ENCODE assay signal across 20 mouse cellular contexts in genomic region chr11:119825783-119826182, GRCm38 (mm10).
DNase-seq lines count a peak whose midpoint lies in the region; ATAC-seq lines count a peak whose summit lies in the region.
"Had no signal": no experiment of that assay in that cellular context is flagged by ENCODE, and none has a peak within 500 bp of the region (broad histone marks: within the 10 kb centered on the region; RNA-seq: fewer than 3 reads in every experiment).

No protein-coding gene starts in this region.

- H3K27me3 ChIP-seq in midbrain, embryonic 11.5 days (ENCODE audit: control insufficient read depth, insufficient read depth, low read length), result no peaks in the 10 kb centered on the region
- H3K27me3 ChIP-seq in midbrain, embryonic 15.5 days (replicated peaks), result no peaks in the 10 kb centered on the region
- H3K27me3 ChIP-seq: embryonic facial prominence, embryonic 13.5 days; hindbrain, embryonic 15.5 days; limb, embryonic 13.5 days; stomach, embryonic 15.5 days had no signal

- no peak overlapping the region for H3K9ac ChIP-seq in midbrain, embryonic 11.5 days (ENCODE audit: low read length)
- no peak overlapping the region for H3K9ac ChIP-seq in midbrain, embryonic 15.5 days
- H3K9ac ChIP-seq: embryonic facial prominence, embryonic 13.5 days; forebrain, postnatal 0 days; hindbrain, embryonic 15.5 days; limb, embryonic 13.5 days; liver, embryonic 14.5 days; stomach, embryonic 15.5 days had no signal

- no peak for ATAC-seq in cerebellum, adult (ENCODE audit: insufficient number of reproducible peaks, low FRiP score, low TSS enrichment)
- ATAC-seq in midbrain, embryonic 11.5 days (ENCODE audit: low FRiP score), result no peak
- no peak for ATAC-seq in midbrain, embryonic 15.5 days (replicated peaks)
- ATAC-seq in inflammation-experienced regulatory T-cells, adult 6 months, result no peak
- ATAC-seq: CD4-positive, CD25-positive, alpha-beta regulatory T cell, adult 4 months; forebrain, postnatal 0 days; intestine, postnatal 0 days had no signal

- H3K4me3 ChIP-seq in midbrain, embryonic 11.5 days (ENCODE audit: low read depth, low read length), result no peak overlapping the region
- no peak overlapping the region for H3K4me3 ChIP-seq in midbrain, embryonic 15.5 days
- H3K4me3 ChIP-seq in macrophage (ENCODE audit: inconsistent target), result no peak overlapping the region
- H3K4me3 ChIP-seq: embryonic facial prominence, embryonic 13.5 days; hindbrain, embryonic 15.5 days; limb, embryonic 13.5 days; myocyte; stomach, embryonic 15.5 days had no signal

- H3K36me3 ChIP-seq in midbrain, embryonic 11.5 days (ENCODE audit: control insufficient read depth, insufficient read depth, low read length), result 0 out of 2 replicates have a peak, but pooled peaks cover 2% of the 10 kb centered on the region
- H3K36me3 ChIP-seq in midbrain, embryonic 15.5 days (replicated peaks), result no peaks in the 10 kb centered on the region
- H3K36me3 ChIP-seq in macrophage (ENCODE audit: inconsistent target), result peaks cover 16% of the 10 kb centered on the region; the same call in 1 of the 2 replicates

- 97% methylated on average over 6 of the region's 6 CpGs for WGBS in midbrain, embryonic 11.5 days
- WGBS in midbrain, embryonic 15.5 days, result 94% methylated on average over 6 of the region's 6 CpGs
- 61% methylated on average over 6 of the region's 6 CpGs for WGBS in macrophage (ENCODE audit: missing documents)

- H3K79me2 ChIP-seq in macrophage (ENCODE audit: inconsistent target), result no peaks in the 10 kb centered on the region

- no peaks in the 10 kb centered on the region for H3K9me3 ChIP-seq in midbrain, embryonic 11.5 days (ENCODE audit: control insufficient read depth, low read length)
- no peaks in the 10 kb centered on the region for H3K9me3 ChIP-seq in midbrain, embryonic 15.5 days
- H3K9me3 ChIP-seq: embryonic facial prominence, embryonic 13.5 days; hindbrain, embryonic 15.5 days; limb, embryonic 13.5 days; stomach, embryonic 15.5 days had no signal

- no peak overlapping the region for H3K27ac ChIP-seq in midbrain, embryonic 11.5 days (ENCODE audit: low read depth, low read length)
- no peak overlapping the region for H3K27ac ChIP-seq in midbrain, embryonic 15.5 days
- peak overlapping the region; percentile 64 for H3K27ac ChIP-seq in macrophage
- H3K27ac ChIP-seq: embryonic facial prominence, embryonic 13.5 days; hindbrain, embryonic 15.5 days; limb, embryonic 13.5 days; liver, embryonic 14.5 days; stomach, embryonic 15.5 days had no signal

- no peaks in the 10 kb centered on the region for H3K4me1 ChIP-seq in midbrain, embryonic 11.5 days (ENCODE audit: control insufficient read depth, insufficient read depth, low read length)
- no peaks in the 10 kb centered on the region for H3K4me1 ChIP-seq in midbrain, embryonic 15.5 days
- H3K4me1 ChIP-seq: embryonic facial prominence, embryonic 13.5 days; hindbrain, embryonic 15.5 days; limb, embryonic 13.5 days; stomach, embryonic 15.5 days had no signal

- DNase-seq in cerebellum, adult 11 months, result peak; percentile 58
- DNase-seq in midbrain, embryonic 11.5 days (ENCODE audit: low spot score, missing footprints), result peak; percentile 60
- DNase-seq in cerebellum, adult 9-11 months, result peak; percentile 77
- no peak for DNase-seq in thymus, postnatal 0 days (ENCODE audit: low spot score)
- DNase-seq: adrenal gland, postnatal 25 days; forebrain, postnatal 0 days; midbrain, embryonic 14.5 days; right cerebral cortex, postnatal 14 days had no signal

- no peak overlapping the region for H3K4me2 ChIP-seq in midbrain, embryonic 11.5 days
- H3K4me2 ChIP-seq in midbrain, embryonic 15.5 days, result no peak overlapping the region
- H3K4me2 ChIP-seq: embryonic facial prominence, embryonic 13.5 days; hindbrain, embryonic 15.5 days; limb, embryonic 13.5 days; stomach, embryonic 15.5 days had no signal
